Mouse (Mus musculus): ENCODE data around the gene G0s2.
A peak's percentile ranks its signal among the peaks of the same experiment; 100 is the strongest.

Gene G0s2

DNA sequence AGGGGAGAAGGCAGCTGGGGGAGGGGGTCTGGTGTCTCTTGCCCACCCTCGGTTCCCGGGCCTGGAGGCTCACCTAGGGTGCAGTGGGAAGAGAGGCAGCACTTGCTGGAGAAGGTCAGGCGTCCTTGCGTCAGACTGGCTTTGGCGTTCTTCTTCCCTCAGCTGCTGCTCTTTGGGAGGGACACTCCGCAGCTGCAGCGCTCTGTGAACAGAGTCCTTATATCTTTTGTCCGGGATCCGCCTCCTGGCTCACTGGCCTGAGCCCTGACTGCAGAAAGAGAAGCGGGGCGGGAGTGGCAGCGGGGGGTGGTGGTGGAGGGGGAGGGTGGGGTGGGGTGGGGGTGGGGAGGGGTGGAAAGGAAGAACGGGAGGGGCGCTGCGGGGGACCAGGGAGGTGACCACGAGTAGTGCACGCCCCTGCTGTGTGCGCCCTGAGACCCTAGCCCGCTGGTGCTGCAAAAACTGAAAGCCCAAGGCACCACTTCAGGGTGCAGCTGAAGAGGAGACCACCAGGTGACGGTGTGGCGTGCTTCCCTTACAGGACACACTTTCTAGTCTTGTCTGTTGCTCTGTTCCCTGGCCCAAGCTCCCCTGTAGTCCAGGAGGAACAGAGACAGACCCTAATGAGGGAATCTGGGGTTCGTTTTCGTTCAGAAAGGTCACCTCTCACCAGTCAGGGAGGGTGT lies at the start of gene G0s2:
Gene G0s2, minus strand, starts transcription at position 302 of the 686 bp plus-strand sequence.
- peak; percentile 40 for DNase-seq

DNA sequence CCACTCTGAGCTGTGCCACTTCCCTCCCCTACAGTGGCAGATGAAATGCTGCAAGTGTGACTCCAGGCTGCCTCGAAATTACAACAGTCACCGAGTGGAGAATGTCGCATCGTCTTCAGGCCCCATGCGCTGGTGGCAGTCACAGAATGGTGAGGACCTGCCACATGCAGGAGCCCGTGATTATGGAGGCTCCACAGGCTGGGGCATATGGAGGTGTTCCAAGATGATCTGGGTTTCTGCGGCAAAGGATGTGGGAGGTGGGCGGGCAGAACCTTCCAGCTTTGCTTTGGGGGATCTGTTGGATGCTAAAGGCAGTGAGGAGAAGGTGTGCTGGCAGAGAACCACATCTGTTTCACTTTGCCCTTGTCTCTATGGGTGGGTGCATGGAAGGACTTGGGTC lies 47.4 kb upstream of the G0s2 start:
- DNase-seq = no peak

DNA sequence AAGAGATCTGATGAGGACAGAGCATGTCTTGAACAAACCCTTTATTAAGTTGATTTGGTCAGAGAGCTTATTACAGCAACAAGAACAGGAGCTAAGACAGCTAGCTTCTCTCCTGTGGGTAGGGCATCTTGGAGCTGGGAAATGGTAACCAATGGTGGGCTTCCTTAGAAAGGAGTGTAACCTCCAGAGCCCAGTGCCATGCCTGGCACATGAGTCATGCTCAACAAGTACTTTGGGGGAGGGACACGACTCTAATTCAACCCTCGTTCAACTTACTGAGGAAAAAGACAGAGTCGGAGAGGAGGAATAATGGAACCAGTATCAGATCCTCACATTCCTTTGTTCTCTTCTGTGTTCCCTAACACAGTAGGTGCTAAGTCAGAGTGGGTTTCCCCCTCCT lies 46.7 kb upstream of the G0s2 start:
- no peak for DNase-seq

DNA sequence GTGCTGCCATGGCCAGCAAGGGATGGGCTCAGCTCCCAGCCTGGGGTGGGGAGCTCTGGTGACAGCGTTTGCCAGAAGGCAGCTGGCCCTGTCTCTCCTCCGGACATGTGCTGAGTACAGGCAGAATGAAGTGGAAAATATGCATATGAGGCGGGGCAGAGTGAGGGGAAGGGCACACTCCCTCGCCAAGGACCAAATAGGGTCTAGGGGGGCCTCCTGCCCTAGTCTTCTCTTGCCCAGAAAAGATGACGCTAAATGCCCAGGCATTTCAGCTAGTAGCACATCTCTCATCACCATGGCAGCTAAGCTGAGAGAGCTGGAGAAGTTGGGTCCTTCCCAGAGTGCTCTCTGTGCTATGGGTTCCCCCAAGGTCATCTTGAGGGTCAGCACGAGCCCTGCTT lies 44.1 kb upstream of the G0s2 start:
- peak; percentile 35 for DNase-seq

DNA sequence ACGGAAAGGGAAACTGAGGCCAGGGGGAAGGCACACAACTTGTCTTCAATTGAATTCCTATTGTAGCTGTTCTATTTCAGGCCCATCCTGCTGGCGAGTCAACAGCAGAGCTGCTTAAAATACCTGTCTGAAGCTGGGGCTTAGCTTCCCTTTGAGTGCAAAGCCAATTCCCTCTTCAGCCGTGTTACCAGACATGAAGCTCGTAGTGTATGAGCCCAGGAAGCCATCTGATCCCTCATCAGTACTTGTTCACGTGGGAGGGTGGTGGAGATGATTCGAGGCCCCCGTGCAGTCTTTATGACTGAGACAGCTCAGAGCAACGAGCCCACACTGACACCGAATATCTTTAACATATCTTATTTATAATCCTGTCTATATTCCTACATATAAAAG lies 43.3 kb upstream of the G0s2 start:
- DNase-seq = no peak

DNA sequence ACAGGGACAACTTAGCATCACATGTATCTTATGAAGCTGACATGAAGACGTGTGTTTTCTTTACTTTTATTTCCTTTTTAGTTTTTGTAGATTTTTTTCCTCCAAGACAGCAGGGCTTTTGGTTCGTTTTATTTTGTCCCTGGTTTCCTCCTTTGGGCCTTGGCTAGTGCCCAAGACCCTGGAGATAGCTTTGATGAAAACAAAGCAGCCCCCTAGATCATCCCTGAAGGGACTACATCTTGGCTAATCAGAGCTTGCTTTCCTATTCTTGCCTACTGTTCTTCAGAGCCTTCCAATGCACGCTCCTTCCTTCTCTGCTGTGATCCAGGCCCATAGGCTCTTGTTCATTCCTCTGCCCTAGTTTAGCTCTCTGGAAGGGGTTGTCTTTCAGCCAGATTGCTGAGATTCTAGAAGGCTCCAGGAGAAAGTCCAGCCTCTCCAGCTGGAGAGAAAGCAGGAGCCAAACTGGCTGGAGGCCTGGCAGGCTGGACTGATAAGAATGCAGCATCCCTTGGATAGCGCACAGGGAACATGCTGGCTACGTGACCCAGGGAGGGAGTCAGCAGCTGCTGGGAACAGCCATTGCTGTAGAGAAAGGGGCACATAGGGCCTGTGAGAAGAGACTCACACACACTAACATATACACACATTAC lies 42.8 kb upstream of the G0s2 start:
- peak; percentile 51 for DNase-seq

DNA sequence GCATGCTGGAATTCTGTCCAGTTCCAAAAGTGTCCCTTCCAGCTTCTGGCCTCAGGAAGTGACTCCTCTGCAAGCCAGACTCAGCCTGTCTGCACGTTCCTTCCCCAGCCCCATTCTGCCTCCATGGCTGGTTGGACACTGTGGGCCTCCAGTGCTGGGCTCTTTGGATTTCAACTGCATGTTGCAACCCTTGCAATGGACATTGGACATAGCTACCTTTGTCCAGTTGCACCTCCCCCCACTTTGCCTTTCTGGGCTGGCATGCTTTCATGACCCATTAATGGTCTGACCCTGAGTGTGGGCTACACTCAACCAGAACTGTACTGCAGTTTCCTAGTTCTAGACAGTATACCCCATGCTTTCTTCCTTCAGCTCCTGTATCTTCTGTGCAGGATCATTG lies 38.6 kb upstream of the G0s2 start:
- no peak for DNase-seq

DNA sequence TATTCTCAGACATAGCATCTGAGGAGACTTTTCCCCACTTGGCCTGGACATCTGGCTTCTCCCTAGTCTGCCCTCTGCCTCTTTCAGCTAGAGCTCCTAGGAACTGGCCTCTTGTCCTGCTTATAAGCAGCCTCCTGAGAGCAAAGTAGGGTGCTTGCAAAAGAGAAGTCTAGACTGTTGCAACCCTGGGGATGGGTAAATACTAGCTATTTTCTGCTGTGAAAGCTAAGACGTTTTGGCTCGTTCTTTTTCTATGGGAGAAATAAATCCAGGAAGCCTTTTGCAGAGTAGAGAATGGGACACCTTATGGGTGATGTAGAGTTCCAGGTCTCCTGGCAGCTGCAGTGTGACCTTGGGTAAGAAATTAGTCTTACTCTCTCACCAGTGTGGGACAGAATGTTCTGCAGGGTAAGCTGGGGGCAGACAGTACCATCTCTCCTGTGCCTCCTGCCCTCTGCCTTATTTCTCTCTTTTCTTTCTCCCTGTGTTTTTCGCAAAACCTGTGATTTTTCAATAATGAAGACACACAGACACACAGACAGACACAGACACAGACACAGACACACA lies 37.6 kb upstream of the G0s2 start:
- DNase-seq = no peak

DNA sequence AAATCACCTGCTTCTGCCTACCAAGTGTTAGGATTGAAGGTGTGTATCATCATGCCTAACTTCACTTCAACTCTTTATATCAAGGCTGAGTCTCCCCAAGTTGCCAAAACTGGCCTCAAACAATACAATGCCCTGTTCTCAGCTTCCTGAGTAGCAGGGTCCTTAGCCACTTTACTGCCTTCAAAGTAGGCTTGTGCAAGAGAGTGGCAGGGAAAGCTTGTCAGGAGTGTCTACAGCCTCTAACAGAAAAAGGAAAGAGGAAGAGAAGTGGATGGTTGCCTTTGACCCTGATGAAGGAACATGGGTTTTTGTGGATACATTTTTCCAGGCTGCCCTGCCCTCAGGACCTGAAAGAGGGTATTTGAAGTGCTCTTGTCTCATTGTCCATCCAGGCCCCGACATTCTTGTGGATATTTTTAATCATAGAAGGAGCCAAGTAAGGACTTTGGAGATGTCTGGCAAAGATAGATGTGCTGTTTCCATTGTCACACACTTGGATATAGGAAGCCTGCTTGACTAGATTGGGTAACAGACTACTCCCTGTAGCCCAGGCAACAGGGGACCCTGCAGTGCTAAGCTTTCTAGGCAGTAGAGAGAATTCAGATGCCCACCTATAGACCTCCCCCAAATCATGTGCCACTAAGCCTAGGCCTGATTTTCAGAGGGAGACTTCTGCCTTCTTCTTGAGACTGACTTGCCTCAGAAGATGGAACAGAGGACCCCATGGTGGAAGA lies 36.9 kb upstream of the G0s2 start:
- DNase-seq = no peak

DNA sequence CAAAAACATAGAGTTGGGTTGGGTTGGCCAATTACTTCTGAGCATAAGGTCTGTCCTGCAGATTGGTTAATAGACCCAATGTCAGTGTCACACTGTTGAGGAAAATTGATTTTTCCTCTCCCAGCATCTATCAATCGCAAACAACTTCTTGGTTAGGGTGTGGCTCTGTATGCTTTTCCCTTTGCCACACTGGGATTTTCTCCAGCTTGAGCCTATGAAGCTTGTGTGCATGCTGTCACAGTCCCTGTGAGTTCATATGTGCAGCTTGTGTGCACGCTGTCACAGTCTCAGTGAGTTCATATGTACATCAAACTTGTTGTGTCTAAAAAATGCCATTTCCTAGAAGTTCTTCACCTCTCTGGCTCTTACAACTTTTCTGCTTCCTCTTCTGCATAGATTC lies 33.8 kb upstream of the G0s2 start:
- DNase-seq = no peak

DNA sequence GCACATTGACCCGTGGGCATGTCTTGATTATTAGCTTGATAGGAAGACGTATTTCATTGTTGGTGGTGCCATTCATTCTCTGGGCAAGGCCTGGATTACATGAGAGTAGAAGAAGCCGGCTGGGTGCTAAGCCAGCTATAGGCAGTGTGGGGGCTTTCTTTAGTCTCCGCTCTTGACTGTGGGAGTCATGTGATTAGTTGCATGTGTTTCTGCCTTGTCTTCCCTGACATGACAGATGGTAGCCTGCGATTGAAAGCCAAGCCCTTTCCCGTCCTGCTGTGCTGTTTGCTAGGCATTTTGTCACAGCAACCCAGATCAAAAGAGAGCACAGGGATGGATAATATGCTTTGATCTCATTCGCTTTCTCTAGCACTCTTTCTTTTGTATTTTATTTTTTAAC lies 32.4 kb upstream of the G0s2 start:
- no peak for DNase-seq

DNA sequence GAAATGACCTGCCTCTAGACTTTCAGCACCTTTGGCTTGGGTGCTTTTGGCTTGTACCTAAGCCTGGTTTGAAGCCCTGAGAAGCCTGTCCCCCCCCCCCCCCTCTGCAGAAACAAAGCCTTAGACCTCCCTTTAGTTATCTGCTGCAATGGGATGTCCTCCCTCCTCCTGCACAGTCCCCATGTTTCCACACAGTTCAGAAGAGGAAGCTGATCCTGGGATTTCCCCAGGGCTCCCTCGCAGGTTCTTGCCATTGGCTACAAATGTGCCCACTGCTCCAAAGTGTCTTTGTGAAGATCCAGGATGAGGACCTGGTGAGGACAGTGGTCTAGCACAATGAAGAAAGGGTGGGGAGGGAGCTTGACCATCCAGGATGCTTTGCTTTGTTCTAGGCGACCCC lies 30.1 kb upstream of the G0s2 start:
- no peak for DNase-seq

DNA sequence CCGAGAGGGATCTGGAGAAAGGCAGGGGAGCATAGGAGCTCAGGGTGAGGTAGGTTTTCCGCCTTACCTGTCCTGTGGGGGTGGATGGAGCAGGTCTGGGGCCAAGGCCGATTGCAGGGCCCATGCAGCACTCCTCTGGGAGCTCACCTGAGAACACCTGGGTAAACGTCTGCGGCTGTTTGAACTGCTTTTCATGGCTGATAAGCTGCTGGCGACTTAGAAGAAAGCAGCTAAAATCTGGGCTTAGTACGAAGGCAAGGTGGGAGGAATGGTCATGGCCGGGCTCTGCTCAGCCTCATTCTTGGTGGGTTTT lies 29.0 kb upstream of the G0s2 start:
- no peak for DNase-seq

DNA sequence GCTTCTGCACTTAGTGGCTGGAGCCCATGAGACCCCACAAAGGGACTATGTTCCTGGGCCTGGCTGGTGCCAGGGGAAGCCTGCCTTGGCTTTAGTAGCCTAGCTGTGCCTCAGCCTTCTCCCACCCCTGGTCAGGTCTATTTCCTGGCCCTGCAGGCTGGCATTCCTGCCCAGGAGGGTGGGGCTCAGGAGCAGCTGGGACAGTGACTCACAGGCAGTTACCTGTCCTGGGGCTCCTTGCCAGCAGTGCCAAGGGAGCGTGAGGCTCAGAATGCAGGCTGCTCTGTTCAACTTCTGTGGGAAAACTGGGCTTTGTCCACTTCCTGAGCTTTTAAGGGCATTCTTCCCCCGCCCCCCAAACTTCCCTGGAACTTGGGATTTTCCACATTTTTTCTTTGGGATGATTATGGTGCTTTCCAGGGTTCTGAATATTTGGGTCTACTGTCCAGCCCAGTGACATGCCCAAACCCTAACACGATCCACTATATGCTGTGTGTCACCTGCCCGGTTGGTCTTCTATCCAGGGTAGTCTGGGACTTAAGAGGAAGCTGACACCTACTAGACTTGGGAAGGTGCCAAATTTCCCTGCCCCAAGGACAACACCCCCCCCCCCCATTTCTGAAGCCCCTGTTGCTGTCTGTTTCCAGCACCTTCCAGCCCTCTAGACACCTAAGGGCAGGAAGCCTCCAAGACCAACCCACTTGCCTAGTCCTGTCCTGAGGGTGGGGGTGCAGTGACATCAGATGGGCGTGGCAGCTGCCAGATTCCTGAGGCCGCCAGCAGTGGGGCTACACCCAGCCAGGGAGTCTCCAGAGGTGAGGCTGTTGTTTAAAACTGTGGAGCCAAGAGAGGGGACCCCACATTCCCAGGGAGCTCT lies 28.4 kb upstream of the G0s2 start:
- no peak for DNase-seq

DNA sequence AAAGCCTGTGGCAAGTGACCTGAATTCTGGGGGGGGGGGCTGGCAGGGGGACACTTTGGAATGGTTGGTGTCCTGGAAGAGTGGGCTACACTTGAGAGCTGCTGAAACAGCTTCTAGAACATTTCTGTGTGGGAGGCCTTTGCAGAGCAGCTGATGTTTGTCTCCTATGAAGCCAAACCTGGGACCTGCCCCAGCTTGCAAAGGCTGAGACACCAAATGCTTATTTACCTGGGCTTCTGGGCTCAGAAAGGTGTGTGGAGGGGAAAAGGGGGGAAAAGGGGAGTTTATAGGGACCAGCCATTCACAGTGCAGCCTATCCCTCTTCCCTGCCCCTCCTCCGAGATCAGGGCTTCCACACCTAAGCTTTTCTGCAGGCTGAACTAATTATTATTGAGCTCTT lies 27.0 kb upstream of the G0s2 start:
- DNase-seq = no peak

DNA sequence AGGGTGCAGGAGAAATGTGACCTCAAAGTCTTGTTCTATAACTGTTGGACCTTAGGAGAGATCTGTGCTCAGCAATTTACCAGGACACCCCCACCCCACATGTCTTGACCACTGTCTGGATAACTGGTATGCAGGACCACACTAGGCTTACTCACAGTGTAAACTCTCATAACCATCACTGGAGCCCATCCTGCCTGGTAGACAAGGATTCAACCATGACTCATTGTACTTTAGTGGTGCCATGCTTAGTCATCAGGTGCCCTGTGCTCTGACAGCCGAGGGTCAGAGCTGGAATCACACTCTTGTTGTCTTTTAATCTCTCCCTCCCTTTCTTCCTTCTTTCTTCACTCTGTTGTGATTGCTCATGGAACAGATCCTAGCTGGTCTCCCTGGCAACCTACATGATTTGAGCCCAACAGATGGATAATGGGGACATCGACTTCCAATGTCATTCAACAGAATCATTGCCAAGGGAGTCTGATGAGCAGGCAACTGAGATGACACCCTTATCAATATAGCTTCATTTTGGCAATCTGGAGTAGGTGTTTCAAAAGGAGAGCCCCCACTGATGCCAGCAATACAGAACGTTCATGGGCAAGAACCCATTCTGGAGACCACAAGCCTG lies 25.2 kb upstream of the G0s2 start:
- DNase-seq = no peak

DNA sequence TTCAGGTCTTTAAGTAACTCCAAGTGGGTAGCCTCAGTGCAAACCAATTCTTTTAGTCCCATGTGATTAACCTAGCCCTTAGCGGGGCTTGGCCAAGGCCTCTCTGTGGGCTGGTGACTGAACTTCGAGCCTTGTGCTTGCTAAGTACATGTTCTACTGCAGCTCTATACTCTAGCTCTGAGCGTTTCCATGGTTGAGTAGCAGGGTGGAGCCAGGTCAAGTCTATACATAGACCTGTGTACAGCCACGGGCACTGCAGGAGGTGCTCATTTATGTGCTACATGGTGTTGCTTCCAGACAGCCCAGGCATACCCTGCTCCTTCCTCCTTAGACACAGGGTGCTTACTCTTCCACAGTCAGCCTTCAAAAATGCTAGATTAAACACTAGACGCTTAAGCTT lies 22.9 kb upstream of the G0s2 start:
- no peak for DNase-seq

DNA sequence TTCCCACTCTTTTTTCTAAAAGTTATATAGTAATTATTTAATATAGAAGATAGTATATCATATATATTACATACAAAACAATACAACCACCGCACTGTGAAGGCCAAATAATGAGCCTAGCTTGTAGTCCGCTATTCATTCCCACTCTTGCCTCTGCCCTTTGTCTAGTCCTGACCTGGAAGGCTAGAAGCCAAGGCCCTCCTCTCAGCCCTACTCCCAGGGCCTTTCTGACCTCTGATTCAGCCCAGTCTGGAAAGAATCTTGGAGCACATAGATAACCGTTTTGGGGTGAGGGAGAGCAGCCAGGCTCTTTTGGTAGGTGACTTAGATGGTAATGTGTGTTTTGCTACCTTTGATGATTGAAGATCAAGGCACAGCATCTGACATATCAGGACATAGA lies 20.9 kb upstream of the G0s2 start:
- DNase-seq = no peak

DNA sequence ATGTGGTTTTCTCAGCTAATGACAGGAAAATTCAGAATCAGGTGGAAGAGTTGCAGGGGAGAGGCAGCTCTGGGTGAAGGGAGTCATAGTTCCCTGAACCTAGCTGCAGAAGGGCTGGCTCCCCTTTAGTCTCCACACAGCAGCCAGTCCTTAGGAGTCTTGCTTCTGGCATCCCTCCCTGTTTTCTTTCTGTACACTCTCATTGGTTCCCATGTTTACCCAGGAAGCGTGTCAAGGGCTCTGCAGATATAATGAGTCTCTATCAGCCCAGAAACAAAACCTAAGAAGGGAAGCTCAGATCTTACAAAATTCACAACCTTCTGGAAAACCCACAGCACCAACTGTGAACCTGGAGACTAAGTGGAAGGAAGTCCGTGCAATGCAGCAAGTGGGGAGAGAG lies 20.0 kb upstream of the G0s2 start:
- DNase-seq = no peak

DNA sequence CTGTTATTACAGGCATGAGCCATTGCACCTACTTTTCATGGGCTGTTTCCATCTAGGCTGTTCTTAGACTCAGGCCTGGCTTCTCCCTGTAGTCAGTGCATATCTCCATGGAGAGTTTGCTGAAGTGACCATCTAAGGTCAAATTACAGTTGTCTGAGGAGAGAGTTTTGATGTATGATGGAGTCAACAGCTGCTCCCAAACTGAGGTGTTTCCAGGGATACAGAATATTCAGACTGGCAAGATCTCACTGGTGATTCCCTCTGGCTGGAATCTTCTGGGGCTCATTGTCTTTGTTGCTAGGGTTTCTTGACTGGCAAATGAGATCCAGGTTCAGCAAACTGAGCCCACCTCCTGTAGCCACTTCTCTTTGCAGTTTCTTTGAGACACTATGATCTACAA lies 17.7 kb upstream of the G0s2 start:
- DNase-seq = no peak

DNA sequence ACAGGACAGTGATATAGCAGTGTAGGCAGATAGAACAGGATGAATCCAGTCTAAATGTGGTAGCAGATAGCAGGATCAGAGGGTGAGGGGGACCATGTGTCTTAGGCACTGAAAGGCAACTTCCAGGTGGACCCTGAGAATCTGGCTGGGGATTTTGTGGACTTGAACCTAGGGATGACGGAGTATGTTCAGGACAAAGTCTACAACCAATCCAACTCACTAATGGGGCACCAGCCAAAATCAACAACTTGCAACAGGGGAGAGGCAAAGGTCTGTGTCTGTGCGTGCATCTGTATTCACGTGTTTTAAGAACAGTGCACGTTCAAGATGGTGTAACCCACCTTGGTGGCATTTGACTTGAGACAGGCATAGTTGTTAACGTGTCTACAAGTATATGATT lies 16.9 kb upstream of the G0s2 start:
- DNase-seq = no peak

DNA sequence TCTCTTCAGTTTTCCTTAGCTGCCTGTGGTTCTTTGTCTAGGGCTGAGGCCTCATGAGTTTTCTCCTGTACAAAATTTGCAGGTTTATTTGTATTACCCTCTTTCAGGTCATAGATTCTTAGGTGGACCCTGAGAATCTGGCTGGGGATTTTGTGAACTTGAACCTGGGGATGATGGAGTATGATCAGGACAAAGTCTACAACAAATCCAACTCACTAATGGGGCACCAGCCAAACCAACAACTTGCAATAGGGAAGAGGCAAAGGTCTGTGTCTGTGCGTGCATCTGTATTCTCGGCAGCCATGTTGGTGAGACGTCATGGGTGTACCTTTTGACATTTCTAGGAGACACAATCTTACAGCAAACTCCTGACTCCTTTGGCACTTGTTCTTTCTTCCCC lies 16.1 kb upstream of the G0s2 start:
- DNase-seq = no peak

DNA sequence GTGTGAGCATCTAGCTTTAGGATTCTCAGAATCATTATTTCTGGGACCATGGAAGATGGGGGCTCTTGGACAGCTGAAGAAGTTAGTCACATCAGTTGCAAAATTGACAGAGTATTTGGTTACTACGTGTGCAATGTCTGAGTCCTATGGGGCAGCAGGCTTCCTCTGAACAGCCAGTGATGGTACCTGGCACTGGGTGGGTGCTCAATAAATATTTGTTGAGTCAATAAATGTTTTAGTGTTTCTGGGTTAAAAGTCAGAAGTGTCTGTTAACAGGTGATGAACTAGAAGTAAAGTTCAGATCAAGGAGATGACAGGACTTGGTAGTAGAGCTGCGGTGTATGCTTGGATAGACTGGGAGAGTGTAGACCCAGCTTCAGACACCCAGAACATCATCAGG lies 14.6 kb upstream of the G0s2 start:
- no peak for DNase-seq
